Mouse (Mus musculus) embryonic fibroblast, embryonic 13.5 days (primary cell): ENCODE measurements around the gene Gm7247. TPM values are rescaled to one million over a fixed set of nuclear protein-coding genes. Genes with fewer than 3 reads are reported as not detected.
"Not testable (repeated sequence)": the region's sequence is repeated elsewhere in the genome, so short reads cannot be mapped to it uniquely, and the experiment has no call there.

Experiments used
- H3K27ac ChIP-seq: 2 replicates; pipeline ENCODE4 v1.5.1; 2012; ENCODE audit warnings: low read length, control low read depth, inconsistent platforms; ENCODE audit not compliant: insufficient read depth
- H3K4me1 ChIP-seq: 2 replicates; pipeline ENCODE4 v1.6.1; 2011; ENCODE audit warnings: low read length; ENCODE audit not compliant: control insufficient read depth, insufficient read depth
- H3K4me3 ChIP-seq: 2 replicates; pipeline ENCODE4 v1.5.1; 2011; ENCODE audit warnings: mild to moderate bottlenecking, control low read depth, low read length; ENCODE audit not compliant: insufficient read depth
- CTCF ChIP-seq: IDR thresholded peaks from 2 replicates; pipeline ENCODE4 v1.5.1; 2011; ENCODE audit warnings: mild to moderate bottlenecking, control low read depth, low read length, moderate library complexity, borderline replicate concordance; ENCODE audit not compliant: insufficient read depth
- POLR2A ChIP-seq: IDR thresholded peaks from 2 replicates; pipeline ENCODE4 v1.6.1; 2011; ENCODE audit warnings: low read depth, mild to moderate bottlenecking, control low read depth, low read length, moderate library complexity
- polyA plus RNA-seq: library from polyadenylated mRNA; stranded (reverse); fragments of >200 nt; gene quantifications from 2 replicates; pipeline ENCODE4 v1.2.4, GENCODE M21; 2011; ENCODE audit warnings: low read depth; ENCODE audit not compliant: missing spikeins, insufficient read length

The Gm7247 gene
- polyA plus RNA-seq, 1 experiment = not detected

DNA sequence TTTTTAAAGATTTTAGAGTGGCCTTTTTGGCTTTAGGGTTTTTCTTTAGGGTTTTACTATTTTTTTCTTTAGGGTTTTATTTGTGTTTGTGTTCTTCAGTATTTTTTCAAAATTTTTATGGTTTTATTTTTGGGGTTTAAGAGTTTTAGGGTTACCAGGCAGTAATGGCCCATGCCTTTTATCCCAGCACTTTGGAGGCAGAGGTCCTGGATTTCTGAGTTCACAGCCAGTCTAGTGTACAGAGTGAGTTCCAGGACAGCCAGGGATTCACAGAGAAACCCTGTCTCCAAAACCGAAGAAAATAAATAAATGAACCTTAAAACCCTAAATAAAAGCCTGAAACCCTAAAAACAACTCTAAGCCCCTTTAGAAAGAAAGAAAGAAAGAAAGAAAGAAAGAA lies 124.6 kb downstream of the Gm7247 start:
- no peak for TF ChIP-seq POLR2A
- TF ChIP-seq CTCF = no peak
- Histone ChIP-seq H3K4me3 (no peak overlapping the region), H3K27ac (no peak overlapping the region)

DNA sequence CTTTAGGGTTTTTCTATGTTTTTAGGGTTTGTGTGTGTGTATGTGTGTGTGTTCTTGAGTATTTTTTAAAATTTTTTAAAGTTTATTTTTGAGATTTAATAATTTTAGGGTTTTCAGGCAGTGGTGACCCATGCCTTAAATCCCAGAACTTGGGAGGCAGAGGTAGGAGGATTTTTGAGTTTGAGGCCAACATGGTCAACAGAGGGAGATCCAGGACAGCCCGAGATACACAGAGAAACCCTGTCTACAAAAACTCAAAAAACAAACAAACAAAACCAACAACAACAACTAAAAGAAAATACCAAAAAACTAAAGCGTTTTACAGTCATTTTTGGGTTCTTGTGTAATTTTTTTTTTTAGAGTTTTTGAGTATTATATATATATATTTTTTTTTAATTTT lies 134.2 kb downstream of the Gm7247 start:
- Histone ChIP-seq H3K4me3 (no peak overlapping the region), H3K4me1 (no peaks in the 10 kb centered on the region), H3K27ac (no peak overlapping the region)
- TF ChIP-seq POLR2A (no peak), CTCF (no peak)

More for the DNA sequence above, 124.6 kb downstream of the Gm7247 start:
- no peaks in the 10 kb centered on the region for H3K4me1 ChIP-seq

DNA sequence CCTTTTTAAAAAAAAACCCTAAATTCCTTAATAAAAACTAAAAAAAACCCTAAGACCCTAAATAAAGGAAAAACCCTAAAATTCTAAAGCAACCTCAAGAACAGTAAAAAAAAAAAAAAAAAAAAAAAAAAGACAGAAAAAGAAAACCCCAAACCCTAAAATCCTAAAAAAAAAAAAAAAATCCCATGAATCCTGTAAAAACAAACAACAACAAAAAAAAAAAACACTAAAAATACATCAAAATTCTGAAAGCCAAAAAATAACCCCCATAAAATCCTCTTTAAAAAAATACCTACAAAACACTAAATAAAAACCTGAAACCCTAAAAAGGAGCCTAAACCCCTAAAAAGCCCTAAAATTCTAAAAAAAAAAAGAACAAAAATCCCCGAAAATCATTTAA lies 135.4 kb downstream of the Gm7247 start:
- TF ChIP-seq CTCF (no peak), POLR2A (no peak)
- Histone ChIP-seq H3K27ac (no peak overlapping the region), H3K4me3 (no peak overlapping the region), H3K4me1 (no peaks in the 10 kb centered on the region)

DNA sequence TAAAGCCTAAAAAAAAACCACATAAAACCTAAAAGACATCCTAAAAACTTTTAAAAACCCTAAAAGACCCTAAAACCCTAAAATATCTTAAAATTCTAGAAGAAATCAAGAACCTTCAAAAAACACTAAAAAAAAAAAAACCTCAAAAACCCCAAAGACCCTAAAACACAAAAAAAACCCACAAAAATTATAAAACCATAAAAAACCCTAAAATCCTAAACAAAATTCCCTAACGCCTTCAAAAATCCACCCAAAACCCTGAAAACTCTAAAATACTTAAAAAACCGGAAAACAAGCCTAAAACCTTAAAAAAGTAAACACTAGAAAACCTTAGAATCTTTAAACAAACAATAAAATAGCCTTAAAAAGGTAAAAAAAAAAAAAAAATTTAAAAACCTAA lies 136.4 kb downstream of the Gm7247 start:
- Histone ChIP-seq H3K4me1 (no peaks in the 10 kb centered on the region), H3K27ac (no peak overlapping the region), H3K4me3 (no peak overlapping the region)
- TF ChIP-seq POLR2A (no peak), CTCF (no peak)

DNA sequence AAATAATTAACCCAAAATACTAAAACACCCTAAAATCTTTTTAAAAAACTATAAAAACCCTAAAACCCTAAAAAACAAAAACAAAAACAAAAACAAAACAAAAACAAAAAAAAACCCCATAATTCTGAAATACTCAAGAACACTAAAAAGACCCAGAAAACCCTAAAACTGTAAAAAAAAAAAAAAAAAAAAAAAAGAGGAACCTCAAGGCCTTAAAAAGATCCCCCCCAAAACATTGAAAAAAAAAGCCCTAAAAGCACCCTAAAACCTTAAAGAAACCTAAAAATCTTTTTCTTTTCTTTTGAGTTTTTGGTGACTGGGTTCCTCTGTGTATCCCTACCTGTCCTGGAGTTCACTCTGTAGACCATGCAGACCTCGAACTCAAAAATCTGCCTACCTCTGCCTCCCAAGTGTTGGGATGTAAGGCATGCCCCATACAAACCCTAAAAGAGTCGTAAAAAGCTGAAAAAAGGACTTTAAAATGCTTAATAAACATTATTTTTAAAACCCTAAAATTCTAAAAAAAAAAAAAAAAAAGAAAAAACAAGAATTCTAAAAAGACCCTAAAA lies 138.2 kb downstream of the Gm7247 start:
- H3K27ac ChIP-seq = no peak overlapping the region
- no peak for TF ChIP-seq CTCF
- no peak for TF ChIP-seq POLR2A
- no peak overlapping the region for H3K4me3 ChIP-seq
- H3K4me1 ChIP-seq = no peaks in the 10 kb centered on the region

DNA sequence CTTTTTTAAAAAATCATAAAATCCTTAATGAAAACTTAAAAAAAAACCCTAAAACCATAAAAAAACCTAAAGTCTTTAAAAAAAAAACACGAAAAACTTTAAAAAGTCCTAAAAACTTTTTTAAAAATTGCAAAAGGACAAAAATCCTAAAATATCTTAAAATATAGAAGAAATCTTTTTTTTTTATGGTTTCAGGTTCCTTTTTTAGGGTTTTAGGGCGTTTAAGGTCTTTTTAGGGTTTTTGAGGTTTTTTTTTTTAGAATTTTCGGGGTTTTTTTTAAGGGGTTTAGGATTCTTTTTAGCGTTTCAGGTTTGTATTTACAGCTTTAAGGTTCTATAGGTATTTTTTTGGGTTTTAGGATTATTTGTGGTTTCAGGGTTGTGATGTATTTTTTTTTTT lies 138.9 kb downstream of the Gm7247 start:
- no peak overlapping the region for H3K27ac ChIP-seq

DNA sequence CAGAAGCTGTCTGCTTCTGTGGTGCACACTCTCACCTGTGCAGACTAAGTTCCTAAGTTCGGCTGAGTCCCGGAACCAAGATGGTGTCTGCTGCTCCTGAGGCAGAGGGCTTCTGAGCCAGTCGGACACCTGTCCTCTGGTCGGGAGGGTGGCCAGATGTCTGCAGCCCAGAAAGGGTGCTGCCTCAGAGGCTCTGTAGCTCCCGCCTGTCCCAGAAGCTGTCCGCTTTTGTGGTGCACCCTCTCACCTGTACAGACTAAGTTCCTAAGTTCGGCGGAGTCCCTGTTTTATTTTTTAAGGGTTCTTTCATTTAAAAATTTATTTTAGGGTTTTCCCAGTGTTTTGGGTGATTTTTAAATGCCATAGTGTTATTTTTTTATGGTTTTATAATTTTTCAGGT lies 145.9 kb downstream of the Gm7247 start:
- no peaks in the 10 kb centered on the region for H3K4me1 ChIP-seq
- H3K4me3 ChIP-seq = no peak overlapping the region
- no peak overlapping the region for H3K27ac ChIP-seq
- TF ChIP-seq CTCF = no peak
- TF ChIP-seq POLR2A = no peak

More for the DNA sequence above, 138.9 kb downstream of the Gm7247 start:
- Histone ChIP-seq H3K4me1 (no peaks in the 10 kb centered on the region), H3K4me3 (no peak overlapping the region)
- TF ChIP-seq CTCF (no peak), POLR2A (no peak)

DNA sequence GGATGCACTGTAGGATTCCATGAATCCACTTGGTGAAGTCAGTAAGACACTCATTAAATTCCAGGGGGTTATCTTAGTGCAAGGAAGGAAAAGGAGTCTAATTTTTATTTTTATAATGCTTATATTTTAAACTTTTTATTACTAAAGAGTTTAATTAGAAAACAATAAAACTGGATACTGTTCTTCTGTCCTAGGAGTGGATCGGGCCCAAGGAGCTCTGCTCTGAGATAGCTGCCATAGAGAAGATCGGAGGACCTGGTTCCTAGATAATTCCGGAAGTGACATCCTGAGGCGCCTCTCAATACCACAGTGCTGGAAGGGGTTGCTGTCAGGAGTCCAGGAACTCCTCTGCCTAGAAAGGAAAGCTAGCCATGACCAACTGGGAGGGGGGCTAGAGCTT lies 190.9 kb downstream of the Gm7247 start, which contains the start of gene Gm5622:
Gene Gm5622, plus strand, starts transcription at position 301 of the 400 bp plus-strand sequence.
- TF ChIP-seq CTCF (no peak), POLR2A (no peak)
- Histone ChIP-seq H3K27ac (no peak within 1 kb of the TSS), H3K4me1 (no peaks in the 10 kb centered on the region), H3K4me3 (no peak within 1 kb of the TSS)

DNA sequence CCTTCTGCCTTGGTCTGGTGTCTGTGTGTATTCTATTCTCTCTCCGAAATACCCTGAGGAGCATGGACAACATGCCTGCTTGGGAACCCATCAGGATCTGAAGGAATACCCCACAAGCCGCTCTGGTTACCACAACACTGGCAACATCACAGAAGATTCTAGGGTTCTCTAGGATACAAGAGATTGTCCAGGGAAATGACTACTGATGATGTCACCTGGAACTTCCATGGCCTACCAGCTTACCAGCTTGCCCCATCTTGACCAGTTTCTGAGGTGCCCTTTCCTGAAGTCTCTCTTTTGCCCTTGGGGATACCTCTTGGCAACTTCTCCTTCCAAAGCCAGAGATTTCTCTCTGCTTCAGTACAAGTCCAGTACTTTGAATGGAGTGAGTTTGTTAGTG lies 212.4 kb downstream of the Gm7247 start, which contains the start of gene Gm17175:
Gene Gm17175, minus strand, starts transcription at position 101 of the 400 bp plus-strand sequence.
- not testable (repeated sequence) for H3K27ac ChIP-seq, H3K4me3 ChIP-seq, H3K4me1 ChIP-seq

DNA sequence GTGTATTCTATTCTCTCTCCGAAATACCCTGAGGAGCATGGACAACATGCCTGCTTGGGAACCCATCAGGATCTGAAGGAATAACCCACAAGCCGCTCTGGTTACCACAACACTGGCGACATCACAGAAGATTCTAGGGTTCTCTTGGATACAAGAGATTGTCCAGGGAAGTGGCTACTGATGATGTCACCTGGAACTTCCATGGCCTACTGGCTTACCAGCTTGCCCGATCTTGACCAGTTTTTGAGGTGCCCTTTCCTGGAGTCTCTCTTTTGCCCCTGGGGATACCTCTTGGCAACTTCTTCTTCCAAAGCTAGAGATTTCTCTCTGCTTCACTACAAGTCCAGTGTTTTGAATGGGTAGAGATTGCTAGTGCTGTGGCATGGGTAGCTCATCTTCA lies 230.5 kb downstream of the Gm7247 start, which contains the start of gene Gm17174:
Gene Gm17174, minus strand, starts transcription at position 101 of the 400 bp plus-strand sequence.
- H3K4me3 ChIP-seq, H3K27ac ChIP-seq, H3K4me1 ChIP-seq: not testable (repeated sequence)

DNA sequence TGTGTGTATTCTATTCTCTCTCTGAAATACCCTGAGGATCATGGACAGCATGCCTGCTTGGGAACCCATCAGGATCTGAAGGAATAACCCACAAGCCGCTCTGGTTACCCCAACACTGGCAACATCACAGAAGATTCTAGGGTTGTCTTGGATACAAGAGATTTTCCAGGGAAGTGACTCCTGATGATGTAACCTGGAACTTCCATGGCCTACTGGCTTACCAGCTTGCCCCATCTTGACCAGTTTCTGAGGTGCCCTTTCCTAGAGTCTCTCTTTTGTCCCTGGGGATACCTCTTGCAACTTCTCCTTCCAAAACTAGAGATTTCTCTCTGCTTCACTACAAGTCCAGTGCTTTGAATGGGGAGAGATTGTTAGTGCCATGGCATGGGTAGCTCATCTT lies 249.7 kb downstream of the Gm7247 start, which contains the start of gene Gm17078:
Gene Gm17078, minus strand, starts transcription at position 101 of the 400 bp plus-strand sequence.
- Histone ChIP-seq H3K4me3 (no peak within 1 kb of the TSS), H3K4me1 (no peaks in the 10 kb centered on the region), H3K27ac (no peak within 1 kb of the TSS)
- TF ChIP-seq POLR2A (no peak), CTCF (no peak)

Other genes starting within 250 kb of the Gm7247 start
- gene Eddm3b, start 247.3 kb upstream of the Gm7247 start, polyA plus RNA-seq = not detected in 2 replicates
- gene Rnase6, start 237.8 kb upstream of the Gm7247 start, polyA plus RNA-seq = not detected in 2 replicates
- not detected in 2 replicates for gene Rnase1, start 215.0 kb upstream of the Gm7247 start, polyA plus RNA-seq
- gene Rnase2b, start 199.5 kb upstream of the Gm7247 start, polyA plus RNA-seq = not detected in 2 replicates
- not detected in 2 replicates for gene Ang2, start 162.6 kb upstream of the Gm7247 start, polyA plus RNA-seq
- gene Ear14, start 158.4 kb upstream of the Gm7247 start, polyA plus RNA-seq = not detected in 2 replicates
- gene Rnase2a, start 105.6 kb upstream of the Gm7247 start, polyA plus RNA-seq = not detected in 2 replicates
- not detected in 2 replicates for gene Vmn2r88, start 49.1 kb downstream of the Gm7247 start, polyA plus RNA-seq
- not detected in 2 replicates for gene Vmn2r89, start 90.1 kb downstream of the Gm7247 start, polyA plus RNA-seq
- gene Gm5622, start 191.0 kb downstream of the Gm7247 start, polyA plus RNA-seq = not detected in 2 replicates
- not detected in 2 replicates for gene Gm17175, start 212.3 kb downstream of the Gm7247 start, polyA plus RNA-seq
- not detected in 2 replicates for gene Gm17174, start 230.4 kb downstream of the Gm7247 start, polyA plus RNA-seq
- gene Gm17078, start 249.6 kb downstream of the Gm7247 start, polyA plus RNA-seq = not detected in 2 replicates